Mouse (Mus musculus): ENCODE results near the gene Ly6g5c. TPM values are rescaled to one million over a fixed set of nuclear protein-coding genes. Genes with fewer than 3 reads are reported as not detected.

Gene Ly6g5c
- total and polyA plus RNA-seq, 3 experiments: not detected

- ATAC-seq (ENCODE audit: extremely low read depth, insufficient number of reproducible peaks, low FRiP score, poor library complexity, severe bottlenecking) (no peak), DNase-seq (ENCODE audit: low spot score) (no peak)
- Histone ChIP-seq H3K4me1 (ENCODE audit: insufficient read depth, low read depth, low read length) (peaks cover 57% of the 10 kb centered on the region), H3K36me3 (replicated peaks) (peaks cover 41% of the 10 kb centered on the region), H3K4me3 (ENCODE audit: low read depth, low read length) (no peak overlapping the region), H3K9me3 (replicated peaks) (no peaks in the 10 kb centered on the region), H3K27me3 (ENCODE audit: insufficient read depth, low read length) (peaks cover 37% of the 10 kb centered on the region)
- TF ChIP-seq CTCF (IDR thresholded peaks at IDR 0.05; ENCODE audit: low read depth, low read length): no peak
- TF ChIP-seq GATA1 (IDR thresholded peaks at IDR 0.05; ENCODE audit: borderline replicate concordance, low read length): no peak
- no peak for TF ChIP-seq GATA2 (IDR thresholded peaks at IDR 0.05; ENCODE audit: borderline replicate concordance, low read depth, low read length)
- no peak for TF ChIP-seq POLR2AphosphoS5 (IDR thresholded peaks at IDR 0.05; ENCODE audit: insufficient replicate concordance, low read depth, low read length)
- TF ChIP-seq TAL1 (conservative IDR thresholded peaks at IDR 0.05; ENCODE audit: low read depth, low read length): no peak
Measured at GRCm38 (mm10) chr17:35063466-35063865, 44.6 kb upstream of the Ly6g5c start.

- Histone ChIP-seq H3K9me3 (replicated peaks) (no peaks in the 10 kb centered on the region), H3K27me3 (ENCODE audit: insufficient read depth, low read length) (peaks cover 47% of the 10 kb centered on the region), H3K4me3 (ENCODE audit: low read depth, low read length) (no peak overlapping the region; the same call in 1 of the 2 replicates), H3K36me3 (replicated peaks) (peaks cover 36% of the 10 kb centered on the region), H3K4me1 (ENCODE audit: insufficient read depth, low read depth, low read length) (peaks cover 51% of the 10 kb centered on the region)
- DNase-seq (ENCODE audit: low spot score) (no peak), ATAC-seq (ENCODE audit: extremely low read depth, insufficient number of reproducible peaks, low FRiP score, poor library complexity, severe bottlenecking) (no peak)
- no peak for TF ChIP-seq POLR2AphosphoS5 (IDR thresholded peaks at IDR 0.05; ENCODE audit: insufficient replicate concordance, low read depth, low read length)
- TF ChIP-seq GATA2 (IDR thresholded peaks at IDR 0.05; ENCODE audit: borderline replicate concordance, low read depth, low read length): no peak
Measured at GRCm38 (mm10) chr17:35064378-35064877, 43.7 kb upstream of the Ly6g5c start.

GRCm38 (mm10) chr17:35064951-35065947 lies 42.8 kb upstream of the Ly6g5c start, which contains the start of gene Ly6g6c:
Ly6g6c (plus strand) TSS chr17:35065388.
- H3K9me3 ChIP-seq (replicated peaks): no peaks in the 10 kb centered on the region
- peak within 1 kb of the TSS; percentile 49; the same call in 1 of the 2 replicates for H3K4me3 ChIP-seq (ENCODE audit: low read depth, low read length)
- H3K4me1 ChIP-seq (ENCODE audit: insufficient read depth, low read depth, low read length): peaks cover 44% of the 10 kb centered on the region
- no peak for DNase-seq (ENCODE audit: low spot score)
- H3K36me3 ChIP-seq (replicated peaks): peaks cover 33% of the 10 kb centered on the region
- peaks cover 52% of the 10 kb centered on the region for H3K27me3 ChIP-seq (ENCODE audit: insufficient read depth, low read length)
- no peak for ATAC-seq (ENCODE audit: extremely low read depth, insufficient number of reproducible peaks, low FRiP score, poor library complexity, severe bottlenecking)
- no peak for TF ChIP-seq CTCF (IDR thresholded peaks at IDR 0.05; ENCODE audit: low read depth, low read length)

GRCm38 (mm10) chr17:35066084-35066483 lies 42.0 kb upstream of the Ly6g5c start, which contains the start of gene Mpig6b:
Mpig6b (minus strand) TSS chr17:35066184.
- no peaks in the 10 kb centered on the region for H3K9me3 ChIP-seq (replicated peaks)
- ATAC-seq (ENCODE audit: extremely low read depth, insufficient number of reproducible peaks, low FRiP score, poor library complexity, severe bottlenecking): no peak
- H3K4me1 ChIP-seq (ENCODE audit: insufficient read depth, low read depth, low read length): peaks cover 43% of the 10 kb centered on the region
- no peak for TF ChIP-seq POLR2AphosphoS5 (IDR thresholded peaks at IDR 0.05; ENCODE audit: insufficient replicate concordance, low read depth, low read length)
- TF ChIP-seq GATA2 (IDR thresholded peaks at IDR 0.05; ENCODE audit: borderline replicate concordance, low read depth, low read length): no peak
- no peak for TF ChIP-seq GATA1 (IDR thresholded peaks at IDR 0.05; ENCODE audit: borderline replicate concordance, low read length)
- no peak for TF ChIP-seq TAL1 (conservative IDR thresholded peaks at IDR 0.05; ENCODE audit: low read depth, low read length)
- no peak for TF ChIP-seq CTCF (IDR thresholded peaks at IDR 0.05; ENCODE audit: low read depth, low read length)
- H3K27me3 ChIP-seq (ENCODE audit: insufficient read depth, low read length): peaks cover 52% of the 10 kb centered on the region
- DNase-seq (ENCODE audit: low spot score): no peak
- H3K4me3 ChIP-seq (ENCODE audit: low read depth, low read length): peak within 1 kb of the TSS; percentile 49; the same call in 1 of the 2 replicates
- H3K36me3 ChIP-seq (replicated peaks): peaks cover 24% of the 10 kb centered on the region

- Histone ChIP-seq H3K36me3 (replicated peaks) (peaks cover 4% of the 10 kb centered on the region), H3K4me3 (ENCODE audit: low read depth, low read length) (no peak overlapping the region), H3K9me3 (replicated peaks) (no peaks in the 10 kb centered on the region), H3K27me3 (ENCODE audit: insufficient read depth, low read length) (peaks cover 57% of the 10 kb centered on the region), H3K4me1 (ENCODE audit: insufficient read depth, low read depth, low read length) (peaks cover 36% of the 10 kb centered on the region)
- DNase-seq (ENCODE audit: low spot score) (no peak), ATAC-seq (ENCODE audit: extremely low read depth, insufficient number of reproducible peaks, low FRiP score, poor library complexity, severe bottlenecking) (no peak)
- TF ChIP-seq GATA2 (IDR thresholded peaks at IDR 0.05; ENCODE audit: borderline replicate concordance, low read depth, low read length) (no peak), TAL1 (conservative IDR thresholded peaks at IDR 0.05; ENCODE audit: low read depth, low read length) (no peak), POLR2AphosphoS5 (IDR thresholded peaks at IDR 0.05; ENCODE audit: insufficient replicate concordance, low read depth, low read length) (no peak), CTCF (IDR thresholded peaks at IDR 0.05; ENCODE audit: low read depth, low read length) (no peak), GATA1 (IDR thresholded peaks at IDR 0.05; ENCODE audit: borderline replicate concordance, low read length) (no peak)
Measured at GRCm38 (mm10) chr17:35068213-35068914, 39.7 kb upstream of the Ly6g5c start.

Data from G1E (cell line).